Mouse (Mus musculus): ENCODE measurements around the gene Rbm10. TPM values are rescaled to one million over a fixed set of nuclear protein-coding genes. Genes with fewer than 3 reads are reported as not detected.

The Rbm10 gene
- polyA plus RNA-seq, 1 experiment from 2014 or later = 54.7 TPM

- Histone ChIP-seq H3K4me1 (ENCODE audit: control insufficient read depth, insufficient read depth, low read length) (no peaks in the 10 kb centered on the region; the same call in 1 of the 2 replicates), H3K27me3 (ENCODE audit: control insufficient read depth, insufficient read depth, low read length) (no peaks in the 10 kb centered on the region), H3K36me3 (ENCODE audit: control insufficient read depth, insufficient read depth, low read length) (peaks cover 3% of the 10 kb centered on the region; the same call in 1 of the 2 replicates), H3K4me3 (ENCODE audit: low read depth, low read length) (peak within 1 kb of the TSS; percentile 58), H3K27ac (ENCODE audit: low read length) (peak within 1 kb of the TSS; percentile 95), H3K9ac (replicated peaks; ENCODE audit: low read depth, low read length) (peak within 1 kb of the TSS; percentile 78), H3K9me3 (ENCODE audit: control insufficient read depth, low read depth, low read length) (no peaks in the 10 kb centered on the region), H3K4me2 (replicated peaks; ENCODE audit: low read depth, low read length) (peak within 1 kb of the TSS; percentile 55)
- WGBS = 18% methylated on average over 16 of the region's 16 CpGs
- ATAC-seq (ENCODE audit: insufficient number of reproducible peaks, insufficient read depth, low FRiP score, low read depth) = peak; percentile 94
These were observed 70.3 kb downstream of the Rbm10 start, which contains the start of gene Cdk16 for GRCm38 (mm10) chrX:20687519-20688067. Gene Cdk16, plus strand, starts transcription at chrX:20687954.

- Histone ChIP-seq H3K9me3 (ENCODE audit: control insufficient read depth, low read depth, low read length) (no peaks in the 10 kb centered on the region), H3K36me3 (ENCODE audit: control insufficient read depth, insufficient read depth, low read length) (no peaks in the 10 kb centered on the region; the same call in 1 of the 2 replicates), H3K9ac (replicated peaks; ENCODE audit: low read depth, low read length) (peak overlapping the region; percentile 78), H3K4me3 (ENCODE audit: low read depth, low read length) (peak overlapping the region; percentile 58), H3K4me2 (replicated peaks; ENCODE audit: low read depth, low read length) (peak overlapping the region; percentile 55), H3K27ac (ENCODE audit: low read length) (peak overlapping the region; percentile 95), H3K4me1 (ENCODE audit: control insufficient read depth, insufficient read depth, low read length) (no peaks in the 10 kb centered on the region; the same call in 1 of the 2 replicates), H3K27me3 (ENCODE audit: control insufficient read depth, insufficient read depth, low read length) (no peaks in the 10 kb centered on the region)
- WGBS = 17% methylated on average over 33 of the region's 33 CpGs
- ATAC-seq (ENCODE audit: insufficient number of reproducible peaks, insufficient read depth, low FRiP score, low read depth) = peak; percentile 89
These were observed 70.8 kb downstream of the Rbm10 start for GRCm38 (mm10) chrX:20688068-20688547.

GRCm38 (mm10) chrX:20688615-20689014 lies 71.3 kb downstream of the Rbm10 start:
- Histone ChIP-seq H3K4me1 (ENCODE audit: control insufficient read depth, insufficient read depth, low read length) (no peaks in the 10 kb centered on the region; the same call in 1 of the 2 replicates), H3K36me3 (ENCODE audit: control insufficient read depth, insufficient read depth, low read length) (no peaks in the 10 kb centered on the region; the same call in 1 of the 2 replicates), H3K27me3 (ENCODE audit: control insufficient read depth, insufficient read depth, low read length) (no peaks in the 10 kb centered on the region), H3K9me3 (ENCODE audit: control insufficient read depth, low read depth, low read length) (no peaks in the 10 kb centered on the region), H3K4me2 (replicated peaks; ENCODE audit: low read depth, low read length) (peak overlapping the region; percentile 55), H3K9ac (replicated peaks; ENCODE audit: low read depth, low read length) (peak overlapping the region; percentile 78), H3K4me3 (ENCODE audit: low read depth, low read length) (peak overlapping the region; percentile 58), H3K27ac (ENCODE audit: low read length) (peak overlapping the region; percentile 95)
- 14% methylated on average over 12 of the region's 35 CpGs for WGBS
- peak; percentile 28; the same call in 1 of the 2 replicates for ATAC-seq (ENCODE audit: insufficient number of reproducible peaks, insufficient read depth, low FRiP score, low read depth)

- Histone ChIP-seq H3K9ac (replicated peaks; ENCODE audit: low read depth, low read length) (no peak overlapping the region), H3K4me1 (ENCODE audit: control insufficient read depth, insufficient read depth, low read length) (no peaks in the 10 kb centered on the region; the same call in 1 of the 2 replicates), H3K9me3 (ENCODE audit: control insufficient read depth, low read depth, low read length) (no peaks in the 10 kb centered on the region), H3K4me2 (replicated peaks; ENCODE audit: low read depth, low read length) (no peak overlapping the region), H3K36me3 (ENCODE audit: control insufficient read depth, insufficient read depth, low read length) (peaks cover 6% of the 10 kb centered on the region; the same call in 1 of the 2 replicates), H3K4me3 (ENCODE audit: low read depth, low read length) (no peak overlapping the region), H3K27ac (ENCODE audit: low read length) (no peak overlapping the region), H3K27me3 (ENCODE audit: control insufficient read depth, insufficient read depth, low read length) (no peaks in the 10 kb centered on the region)
- ATAC-seq (ENCODE audit: insufficient number of reproducible peaks, insufficient read depth, low FRiP score, low read depth) = no peak
- WGBS = 72% methylated on average over 3 of the region's 3 CpGs
These were observed 74.3 kb downstream of the Rbm10 start for GRCm38 (mm10) chrX:20691566-20691965.

- Histone ChIP-seq H3K9me3 (ENCODE audit: control insufficient read depth, low read depth, low read length) (no peaks in the 10 kb centered on the region), H3K9ac (replicated peaks; ENCODE audit: low read depth, low read length) (no peak overlapping the region), H3K4me3 (ENCODE audit: low read depth, low read length) (no peak overlapping the region), H3K4me2 (replicated peaks; ENCODE audit: low read depth, low read length) (no peak overlapping the region), H3K4me1 (ENCODE audit: control insufficient read depth, insufficient read depth, low read length) (no peaks in the 10 kb centered on the region; the same call in 1 of the 2 replicates), H3K27me3 (ENCODE audit: control insufficient read depth, insufficient read depth, low read length) (no peaks in the 10 kb centered on the region), H3K36me3 (ENCODE audit: control insufficient read depth, insufficient read depth, low read length) (peaks cover 12% of the 10 kb centered on the region; the same call in 1 of the 2 replicates), H3K27ac (ENCODE audit: low read length) (no peak overlapping the region)
- WGBS = 83% methylated on average over 1 of the region's 1 CpGs
- ATAC-seq (ENCODE audit: insufficient number of reproducible peaks, insufficient read depth, low FRiP score, low read depth) = no peak
These were observed 75.3 kb downstream of the Rbm10 start for GRCm38 (mm10) chrX:20692616-20693015.

GRCm38 (mm10) chrX:20695842-20696241 lies 78.5 kb downstream of the Rbm10 start:
- Histone ChIP-seq H3K4me1 (ENCODE audit: control insufficient read depth, insufficient read depth, low read length) (no peaks in the 10 kb centered on the region), H3K4me2 (replicated peaks; ENCODE audit: low read depth, low read length) (no peak overlapping the region), H3K4me3 (ENCODE audit: low read depth, low read length) (no peak overlapping the region), H3K9ac (replicated peaks; ENCODE audit: low read depth, low read length) (no peak overlapping the region), H3K27me3 (ENCODE audit: control insufficient read depth, insufficient read depth, low read length) (no peaks in the 10 kb centered on the region), H3K36me3 (ENCODE audit: control insufficient read depth, insufficient read depth, low read length) (peaks cover 12% of the 10 kb centered on the region; the same call in 1 of the 2 replicates), H3K27ac (ENCODE audit: low read length) (no peak overlapping the region), H3K9me3 (ENCODE audit: control insufficient read depth, low read depth, low read length) (no peaks in the 10 kb centered on the region)
- WGBS = 84% methylated on average over 4 of the region's 4 CpGs
- ATAC-seq (ENCODE audit: insufficient number of reproducible peaks, insufficient read depth, low FRiP score, low read depth) = no peak

Other genes starting within 250 kb of the Rbm10 start
- gene Jade3, start 191.8 kb upstream of the Rbm10 start, polyA plus RNA-seq (2014; fragmentation: Nextera tagmentation; extraction: Ambion mirVana) = 8.6 and 9.2 TPM in 2 replicates
- gene Rgn, start 67.7 kb upstream of the Rbm10 start, polyA plus RNA-seq (2014; fragmentation: Nextera tagmentation; extraction: Ambion mirVana) = 0.71 and 0.93 TPM in 2 replicates
- gene Ndufb11, start 116 bp downstream of the Rbm10 start, polyA plus RNA-seq (2014; fragmentation: Nextera tagmentation; extraction: Ambion mirVana) = 251 and 252 TPM in 2 replicates
- gene Uba1, start 40.8 kb downstream of the Rbm10 start, polyA plus RNA-seq (2014; fragmentation: Nextera tagmentation; extraction: Ambion mirVana) = 169 and 181 TPM in 2 replicates
- gene Cdk16, start 70.5 kb downstream of the Rbm10 start, polyA plus RNA-seq (2014; fragmentation: Nextera tagmentation; extraction: Ambion mirVana) = 74.2 and 79.8 TPM in 2 replicates
- 34.0 and 38.6 TPM in 2 replicates for gene Usp11, start 86.4 kb downstream of the Rbm10 start, polyA plus RNA-seq (2014; fragmentation: Nextera tagmentation; extraction: Ambion mirVana)
- gene Araf, start 180.3 kb downstream of the Rbm10 start, polyA plus RNA-seq (2014; fragmentation: Nextera tagmentation; extraction: Ambion mirVana) = 104 and 105 TPM in 2 replicates

Measured in stomach, embryonic 14.5 days (tissue).